Mouse (Mus musculus) olfactory bulb, adult 2 months (tissue): ENCODE measurements around the gene Lrrc8b.

Experiments used
- CTCF ChIP-seq: fragments of 200-500 bp; IDR thresholded peaks from 2 replicates; pipeline ENCODE4 v1.5.1; 2012; ENCODE audit warnings: low read depth, mild to moderate bottlenecking, low read length, moderate library complexity; ENCODE audit not compliant: insufficient read depth
- POLR2A ChIP-seq: fragments of 200-500 bp; IDR thresholded peaks from 2 replicates; pipeline ENCODE4 v1.6.1; 2012; ENCODE audit warnings: mild to moderate bottlenecking, low read depth, low read length, moderate library complexity; ENCODE audit not compliant: insufficient read depth

DNA sequence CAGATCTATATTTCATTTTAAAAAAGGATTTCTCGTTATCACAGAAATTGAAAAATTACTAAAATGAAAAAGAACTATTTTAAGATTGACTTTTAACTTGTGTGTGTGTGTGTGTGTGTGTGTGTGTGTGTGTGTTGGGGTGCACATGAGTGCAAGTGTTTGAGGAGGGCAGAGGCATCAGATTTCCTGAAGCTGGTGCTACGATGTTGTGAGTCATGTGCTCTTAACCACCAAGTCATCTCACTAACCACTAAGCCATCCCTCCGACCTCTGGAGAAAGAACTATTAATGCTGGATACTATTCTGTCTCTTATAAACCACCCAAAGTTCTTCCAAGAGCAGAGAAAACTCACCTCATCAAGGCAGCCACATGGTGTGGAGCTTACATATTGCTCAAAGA, 2.9 kb upstream of the Lrrc8b start:
- no peak for TF ChIP-seq CTCF
- TF ChIP-seq POLR2A: no peak
